Mouse (Mus musculus): ENCODE data around the gene Pank4. TPM values are rescaled to one million over a fixed set of nuclear protein-coding genes. Genes with fewer than 3 reads are reported as not detected.

The Pank4 gene
- polyA plus RNA-seq, 1 experiment from 2014 or later, result 14.9 TPM

DNA sequence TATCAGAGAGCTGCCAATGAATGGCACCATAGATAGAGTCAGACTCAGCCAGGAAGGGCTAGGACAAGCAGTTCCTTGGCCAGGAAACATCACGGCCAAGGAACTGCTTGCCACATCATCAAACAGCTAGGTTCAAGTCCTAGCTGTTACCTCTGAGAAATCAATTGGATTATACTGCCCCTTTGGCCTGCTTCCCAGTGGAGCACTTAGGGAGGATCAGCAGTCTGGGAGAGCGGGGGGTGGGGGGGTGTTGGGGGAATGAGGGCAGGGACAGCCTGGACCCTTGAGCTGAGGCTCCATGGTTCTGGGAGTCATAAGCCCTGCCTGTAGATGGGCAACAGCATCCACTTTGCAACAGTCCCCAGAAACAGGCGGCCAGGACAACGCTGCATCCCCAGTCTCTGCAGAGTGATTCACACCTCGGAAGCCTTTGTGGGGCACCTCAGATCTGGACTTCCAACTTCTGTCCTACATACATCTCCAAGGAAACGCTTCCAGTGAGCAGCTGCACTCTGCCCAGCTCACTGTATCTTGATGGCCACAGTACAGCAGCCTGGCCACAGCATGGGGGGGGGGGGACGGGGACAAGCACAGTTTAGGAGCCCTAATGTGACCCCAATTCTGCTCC lies 58.4 kb downstream of the Pank4 start:
- Histone ChIP-seq H3K4me2 (replicated peaks; ENCODE audit: low read depth) (no peak overlapping the region), H3K4me1 (replicated peaks; ENCODE audit: control insufficient read depth, insufficient read depth) (peaks cover 4% of the 10 kb centered on the region; the same call in 1 of the 2 replicates), H3K9me3 (ENCODE audit: control insufficient read depth, low read length) (no peaks in the 10 kb centered on the region), H3K27ac (replicated peaks) (no peak overlapping the region), H3K9ac (ENCODE audit: low read length) (no peak overlapping the region), H3K27me3 (ENCODE audit: control insufficient read depth, insufficient read depth, low read length) (no peaks in the 10 kb centered on the region), H3K36me3 (ENCODE audit: control insufficient read depth, insufficient read depth, low read length) (no peaks in the 10 kb centered on the region), H3K4me3 (ENCODE audit: low read depth, low read length) (no peak overlapping the region)
- ATAC-seq (ENCODE audit: low FRiP score, low TSS enrichment) (no peak), DNase-seq (ENCODE audit: low spot score) (no peak)
- TF ChIP-seq EP300 (optimal IDR thresholded peaks at IDR 0.05), result no peak
- no peak for TF ChIP-seq CTCF (IDR thresholded peaks at IDR 0.05; ENCODE audit: low read depth)
- 61% methylated on average over 7 of the region's 7 CpGs for WGBS

GRCm38 (mm10) chr4:155024170-155025010 lies 60.5 kb downstream of the Pank4 start:
- 85% methylated on average over 11 of the region's 11 CpGs for WGBS
- TF ChIP-seq EP300 (optimal IDR thresholded peaks at IDR 0.05) (no peak), CTCF (IDR thresholded peaks at IDR 0.05; ENCODE audit: low read depth) (no peak)
- Histone ChIP-seq H3K9ac (ENCODE audit: low read length) (no peak overlapping the region), H3K4me1 (replicated peaks; ENCODE audit: control insufficient read depth, insufficient read depth) (no peaks in the 10 kb centered on the region), H3K9me3 (ENCODE audit: control insufficient read depth, low read length) (no peaks in the 10 kb centered on the region), H3K36me3 (ENCODE audit: control insufficient read depth, insufficient read depth, low read length) (no peaks in the 10 kb centered on the region), H3K4me3 (ENCODE audit: low read depth, low read length) (no peak overlapping the region), H3K27me3 (ENCODE audit: control insufficient read depth, insufficient read depth, low read length) (no peaks in the 10 kb centered on the region), H3K27ac (replicated peaks) (no peak overlapping the region), H3K4me2 (replicated peaks; ENCODE audit: low read depth) (no peak overlapping the region)
- ATAC-seq (ENCODE audit: low FRiP score, low TSS enrichment), result no peak
- DNase-seq (ENCODE audit: low spot score), result no peak

Other genes starting within 250 kb of the Pank4 start
- 0.06 and 0.10 TPM in 2 replicates for gene Ttc34, start 126.7 kb upstream of the Pank4 start, polyA plus RNA-seq (2015; fragmentation: Nextera tagmentation; extraction: Ambion mirVana)
- gene Mmel1, start 94.5 kb upstream of the Pank4 start, polyA plus RNA-seq (2015; fragmentation: Nextera tagmentation; extraction: Ambion mirVana), result not detected in 2 replicates
- gene Fam213b, start 65.0 kb upstream of the Pank4 start, polyA plus RNA-seq (2015; fragmentation: Nextera tagmentation; extraction: Ambion mirVana), result 62.1 and 65.4 TPM in 2 replicates
- gene Tnfrsf14, start 35.6 kb upstream of the Pank4 start, polyA plus RNA-seq (2015; fragmentation: Nextera tagmentation; extraction: Ambion mirVana), result 0.61 TPM in 2 replicates
- gene Hes5, start 3.2 kb upstream of the Pank4 start, polyA plus RNA-seq (2015; fragmentation: Nextera tagmentation; extraction: Ambion mirVana), result 0.24 and 0.36 TPM in 2 replicates
- gene Plch2, start 92.7 kb downstream of the Pank4 start, polyA plus RNA-seq (2015; fragmentation: Nextera tagmentation; extraction: Ambion mirVana), result 15.4 and 18.3 TPM in 2 replicates
- gene Pex10, start 102.9 kb downstream of the Pank4 start, polyA plus RNA-seq (2015; fragmentation: Nextera tagmentation; extraction: Ambion mirVana), result 10.3 and 10.5 TPM in 2 replicates
- gene Rer1, start 122.3 kb downstream of the Pank4 start, polyA plus RNA-seq (2015; fragmentation: Nextera tagmentation; extraction: Ambion mirVana), result 182 and 185 TPM in 2 replicates
- gene Morn1, start 122.5 kb downstream of the Pank4 start, polyA plus RNA-seq (2015; fragmentation: Nextera tagmentation; extraction: Ambion mirVana), result 3.2 and 3.6 TPM in 2 replicates